Mouse (Mus musculus) C2C12 (cell line): ENCODE measurements around the gene Gm21987.

Experiments used
- CTCF ChIP-seq: IDR thresholded peaks from one replicate; pipeline ENCODE4 v1.5.1; 2011; ENCODE audit not compliant: control insufficient read depth, insufficient read depth, insufficient read length
- FOSL1 ChIP-seq: IDR thresholded peaks from one replicate; pipeline ENCODE4 v1.8.0; 2011; ENCODE audit warnings: mild to moderate bottlenecking, low read length; ENCODE audit not compliant: poor library complexity, insufficient read depth, severe bottlenecking
- MAX ChIP-seq: IDR thresholded peaks from one replicate; pipeline ENCODE4 v1.6.1; 2011; ENCODE audit warnings: mild to moderate bottlenecking, control low read depth
- MYOD1 ChIP-seq: IDR thresholded peaks from one replicate; pipeline ENCODE4 v1.6.1; 2011; ENCODE audit warnings: low read depth; ENCODE audit not compliant: control insufficient read depth, insufficient read length
- MYOG ChIP-seq: IDR thresholded peaks from one replicate; pipeline ENCODE4 v1.6.1; 2011; ENCODE audit not compliant: control insufficient read depth, insufficient read length; ENCODE audit errors: extremely low read depth
- USF1 ChIP-seq: IDR thresholded peaks from one replicate; pipeline ENCODE4 v1.6.1; 2011; ENCODE audit warnings: low read depth, mild to moderate bottlenecking, control low read depth, moderate library complexity

DNA sequence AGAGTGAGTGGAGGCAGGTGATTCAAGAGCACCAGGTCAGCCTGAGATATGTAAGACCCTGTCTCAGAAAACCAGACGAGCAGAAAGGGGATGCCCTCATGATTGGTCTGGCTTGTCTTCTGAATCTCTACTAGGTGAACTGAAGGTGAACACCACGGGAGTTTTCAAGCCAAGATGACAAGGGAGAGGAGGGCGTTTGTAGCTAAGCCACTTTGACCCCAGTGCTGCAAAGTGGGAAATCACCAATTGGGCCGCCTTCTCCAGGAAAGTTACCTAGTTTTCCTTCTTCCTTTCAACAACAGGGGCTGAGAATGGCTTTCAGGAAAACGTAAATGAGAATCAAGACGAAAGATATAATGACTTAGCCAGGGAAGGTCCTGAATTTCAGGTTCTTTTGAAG, 41.9 kb downstream of the Gm21987 start:
- TF ChIP-seq CTCF (no peak), MYOD1 (no peak), MAX (no peak), USF1 (no peak), FOSL1 (no peak), MYOG (no peak)
